Mouse (Mus musculus): ENCODE measurements around the gene Pdcl2. TPM values are rescaled to one million over a fixed set of nuclear protein-coding genes. Genes with fewer than 3 reads are reported as not detected.

The Pdcl2 gene
- not detected for polyA plus RNA-seq (2015; fragmentation: Illumina TruSeq; extraction: RNeasy Lipid Tissue Mini Kit (QIAGEN cat#74804); ENCODE audit: low read depth, low replicate concordance)

DNA sequence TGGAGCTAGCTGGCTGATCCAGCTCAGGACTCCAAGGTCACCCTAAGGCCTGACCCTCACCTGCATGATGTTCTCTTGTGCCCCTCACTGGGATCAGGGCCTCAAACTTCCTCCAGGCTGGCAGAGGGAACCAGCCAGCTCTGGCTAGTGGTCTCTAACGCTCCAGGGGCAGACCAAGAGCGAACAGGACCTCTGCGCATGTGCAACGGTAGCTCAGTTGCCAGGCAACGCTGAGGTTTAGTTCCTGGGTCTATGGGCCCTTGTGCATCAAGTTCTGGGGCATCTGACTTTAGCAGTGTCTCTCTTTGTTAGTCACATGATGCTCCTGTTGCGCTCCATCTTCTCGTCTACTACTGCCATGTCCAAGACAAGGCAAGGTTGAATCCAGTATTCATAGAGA, at the start of gene Pdcl2:
TSS of gene Pdcl2 (minus strand) at position 204 of the 400 bp plus-strand sequence.

DNA sequence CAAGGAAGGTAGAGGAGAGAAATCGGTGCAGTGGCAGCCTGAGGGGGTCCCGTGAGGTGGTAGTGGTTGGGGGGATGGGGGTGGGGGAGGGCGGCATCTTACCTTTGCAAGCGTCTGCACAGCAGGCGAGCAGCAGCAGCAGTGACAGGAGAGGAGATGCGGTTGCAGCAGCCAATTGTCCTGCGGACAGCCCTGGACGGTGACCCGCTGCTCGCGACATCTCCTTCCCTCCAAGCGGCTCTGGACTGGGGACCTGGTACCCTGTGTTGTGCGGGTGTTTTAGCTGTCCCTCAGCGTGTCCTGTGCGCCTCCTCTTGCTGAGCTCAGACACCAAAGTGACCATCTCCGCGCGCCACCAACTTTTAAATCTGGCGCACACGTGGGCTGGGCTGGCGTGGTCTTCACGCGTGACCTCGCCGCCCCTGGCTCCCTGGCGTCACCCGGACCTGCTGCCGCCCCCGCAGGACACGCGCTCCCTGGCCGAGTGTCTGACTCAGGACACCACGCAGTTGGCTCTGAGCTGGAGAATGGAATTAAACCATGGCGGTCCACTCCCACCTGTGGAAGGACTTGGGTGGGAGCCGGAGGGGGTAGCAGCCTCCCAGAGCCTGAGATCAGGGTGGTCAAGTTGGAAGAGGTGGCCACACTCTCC, 32.6 kb upstream of the Pdcl2 start, which contains the start of gene Nmu:
TSS of gene Nmu (minus strand) at position 336 of the 652 bp plus-strand sequence.

DNA sequence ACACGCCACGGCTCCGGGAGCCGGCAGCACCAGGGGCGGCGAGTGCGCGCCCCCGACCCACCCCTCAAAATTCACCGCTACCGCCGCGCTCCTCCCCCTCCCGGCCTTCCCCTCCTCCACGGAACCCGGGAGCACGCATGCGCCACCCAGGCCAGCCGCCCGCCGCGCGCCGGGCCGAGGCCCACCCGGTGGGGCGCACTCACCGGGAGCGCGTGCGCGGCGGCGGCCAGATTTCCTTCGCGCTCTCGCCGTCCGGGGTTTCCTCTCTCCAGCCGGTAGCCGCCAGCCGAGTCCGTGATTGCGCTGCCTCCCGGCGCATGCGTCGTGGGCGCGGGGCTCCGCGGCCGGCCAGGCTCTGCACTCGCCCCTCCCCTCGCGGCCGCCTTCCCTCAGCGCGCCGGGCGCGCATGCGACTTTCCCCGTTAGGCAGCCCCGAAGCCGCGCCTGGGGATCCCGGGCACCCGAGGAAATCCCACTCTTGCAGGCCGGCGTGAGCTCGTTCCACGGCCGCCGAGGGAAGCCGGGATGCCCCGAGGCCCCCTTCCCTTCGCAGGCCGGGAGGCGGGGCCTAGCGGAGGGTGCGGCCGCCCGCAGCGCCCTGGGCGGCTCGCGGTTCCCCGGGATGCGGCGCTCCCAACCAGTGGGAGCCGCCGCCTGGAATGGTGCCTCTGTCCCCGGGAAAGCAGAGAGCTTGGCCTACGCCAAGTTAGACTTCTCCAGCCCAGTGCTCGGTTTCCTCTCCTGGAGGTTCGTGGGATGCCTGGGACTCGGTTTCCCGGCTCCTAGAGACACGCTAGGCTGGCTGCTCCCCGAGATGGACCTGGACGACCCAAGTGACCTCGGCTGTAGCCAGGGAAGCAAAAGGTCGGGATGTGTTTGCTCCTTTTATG, 26.3 kb downstream of the Pdcl2 start, which contains the start of gene Clock:
TSS of gene Clock (minus strand) at position 341 of the 890 bp plus-strand sequence.

Other genes starting within 250 kb of the Pdcl2 start
- 22.8 TPM for gene Srd5a3, start 190.9 kb downstream of the Pdcl2 start, polyA plus RNA-seq (2015; fragmentation: Illumina TruSeq; extraction: RNeasy Lipid Tissue Mini Kit (QIAGEN cat#74804); ENCODE audit: low read depth, low replicate concordance)
- 38.6 TPM for gene Tmem165, start 147.3 kb downstream of the Pdcl2 start, polyA plus RNA-seq (2015; fragmentation: Illumina TruSeq; extraction: RNeasy Lipid Tissue Mini Kit (QIAGEN cat#74804); ENCODE audit: low read depth, low replicate concordance)
- gene Clock, start 26.4 kb downstream of the Pdcl2 start, polyA plus RNA-seq (2015; fragmentation: Illumina TruSeq; extraction: RNeasy Lipid Tissue Mini Kit (QIAGEN cat#74804); ENCODE audit: low read depth, low replicate concordance), result 33.2 TPM
- not detected for gene Nmu, start 32.6 kb upstream of the Pdcl2 start, polyA plus RNA-seq (2015; fragmentation: Illumina TruSeq; extraction: RNeasy Lipid Tissue Mini Kit (QIAGEN cat#74804); ENCODE audit: low read depth, low replicate concordance)
- gene Gm7271, start 152.9 kb upstream of the Pdcl2 start, polyA plus RNA-seq (2015; fragmentation: Illumina TruSeq; extraction: RNeasy Lipid Tissue Mini Kit (QIAGEN cat#74804); ENCODE audit: low read depth, low replicate concordance), result not detected
- 54.8 TPM for gene Exoc1, start 198.2 kb upstream of the Pdcl2 start, polyA plus RNA-seq (2015; fragmentation: Illumina TruSeq; extraction: RNeasy Lipid Tissue Mini Kit (QIAGEN cat#74804); ENCODE audit: low read depth, low replicate concordance)